Mouse (Mus musculus) CH12.LX (cell line): ENCODE results near the gene Dync2li1.

ENCODE experiments used
- CHD1 ChIP-seq: IDR thresholded peaks from 2 replicates; pipeline ENCODE4 v1.6.1; 2012; ENCODE audit warnings: low read depth, low read length, improper control_type of control experiment, inconsistent platforms
- CHD2 ChIP-seq: IDR thresholded peaks from 2 replicates; pipeline ENCODE4 v1.6.1; 2011; ENCODE audit warnings: low read length, improper control_type of control experiment
- CTCF ChIP-seq, 2 experiments: IDR thresholded peaks in 1 of 2; conservative IDR thresholded peaks in 1 of 2; 2 replicates each; pipeline ENCODE4 v1.5.1; 2011 to 2012; ENCODE audit warnings: low read depth in 2 of 2, low read length in 2 of 2, improper control_type of control experiment in 1 of 2, inconsistent platforms in 1 of 2, mild to moderate bottlenecking in 1 of 2, moderate library complexity in 1 of 2
- HCFC1 ChIP-seq: IDR thresholded peaks from 2 replicates; pipeline ENCODE4 v1.6.1; 2012; ENCODE audit warnings: low read depth, mild to moderate bottlenecking, inconsistent platforms, low read length, improper control_type of control experiment
- NELFE ChIP-seq: IDR thresholded peaks from 2 replicates; pipeline ENCODE4 v1.6.1; 2011; ENCODE audit warnings: low read depth, low read length, improper control_type of control experiment
- PAX5 ChIP-seq: IDR thresholded peaks from 2 replicates; pipeline ENCODE4 v1.6.1; 2012; ENCODE audit warnings: low read length, inconsistent platforms, mixed read lengths
- POLR2A ChIP-seq: IDR thresholded peaks from 2 replicates; pipeline ENCODE4 v1.6.1; 2011; ENCODE audit warnings: low read depth, mild to moderate bottlenecking, improper control_type of control experiment, low read length
- POLR2AphosphoS2 ChIP-seq: IDR thresholded peaks from 2 replicates; pipeline ENCODE4 v1.6.1; 2011; ENCODE audit warnings: low read depth, low read length, improper control_type of control experiment
- SMC3 ChIP-seq: IDR thresholded peaks from 2 replicates; pipeline ENCODE4 v1.6.1; 2011; ENCODE audit warnings: low read depth, low read length, improper control_type of control experiment
- USF2 ChIP-seq: conservative IDR thresholded peaks from 2 replicates; pipeline ENCODE4 v1.6.1; 2011; ENCODE audit warnings: low read depth, low read length, improper control_type of control experiment
- ZKSCAN1 ChIP-seq: IDR thresholded peaks from 2 replicates; pipeline ENCODE4 v1.6.1; 2012; ENCODE audit warnings: low read depth, inconsistent platforms, low read length, improper control_type of control experiment, borderline replicate concordance

DNA sequence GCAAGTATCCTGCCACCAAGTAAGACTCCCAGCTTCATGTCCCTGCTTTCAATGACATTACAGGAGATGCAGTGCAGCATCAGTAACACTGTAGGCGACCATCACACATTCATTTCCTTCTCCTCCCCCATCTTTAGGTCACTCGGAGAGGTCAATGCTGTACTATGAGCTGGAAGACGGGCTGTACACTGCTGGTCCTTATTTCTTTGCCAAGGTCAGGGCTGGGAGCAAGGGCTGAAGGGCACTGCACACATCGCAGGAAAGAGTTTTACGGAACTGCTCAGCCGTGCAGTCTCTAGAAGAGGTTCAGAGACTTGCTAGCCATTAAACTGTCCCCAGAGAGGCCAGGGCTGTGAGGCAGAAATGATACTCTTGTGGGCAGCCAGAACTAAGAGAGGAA lies 70.2 kb downstream of the Dync2li1 start:
- TF ChIP-seq SMC3 (no peak), USF2 (no peak), CHD1 (no peak), CTCF (conservative IDR thresholded peaks at IDR 0.05 in 1 of 2, IDR thresholded peaks at IDR 0.05 in 1 of 2; ENCODE audit: low read depth in 2 of 2, low read length in 2 of 2) (no peak), POLR2A (no peak), POLR2AphosphoS2 (no peak), HCFC1 (no peak), CHD2 (no peak), ZKSCAN1 (no peak), NELFE (no peak), PAX5 (no peak)
